Mouse (Mus musculus): ENCODE results near the gene Ifit3.
A peak's percentile ranks its signal among the peaks of the same experiment; 100 is the strongest.
"Not testable (repeated sequence)": the region's sequence is repeated elsewhere in the genome, so short reads cannot be mapped to it uniquely, and the experiment has no call there.

Ifit3 gene

GRCm38 (mm10) chr19:34587898-34588692 is 4.8 kb downstream of the Ifit3 start:
- DNase-seq (ENCODE audit: extremely low read depth, low read depth) = not testable (repeated sequence)

DNA sequence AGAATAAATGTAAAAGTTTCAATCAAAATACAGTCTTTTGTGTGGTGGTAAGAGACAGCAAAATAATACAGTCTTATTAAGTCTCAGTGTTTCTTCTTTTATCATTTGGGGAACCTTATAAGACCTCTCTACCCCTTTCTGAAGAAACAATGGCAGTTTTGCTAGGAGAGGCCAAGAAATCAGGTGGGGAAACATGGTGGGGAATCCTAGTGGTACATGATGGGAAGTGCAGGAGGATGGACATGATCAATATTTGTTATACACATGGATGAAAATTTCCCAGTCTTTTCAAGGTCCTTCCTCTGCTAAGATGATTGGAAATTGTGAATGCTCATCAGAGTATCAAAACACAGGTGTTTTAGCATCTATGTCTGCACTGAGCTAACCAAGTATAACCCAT is 5.6 kb downstream of the Ifit3 start:
- no peak for DNase-seq (ENCODE audit: extremely low read depth, low read depth)

GRCm38 (mm10) chr19:34593456-34593855 is 10.1 kb downstream of the Ifit3 start:
- DNase-seq (ENCODE audit: extremely low read depth, low read depth) = no peak

GRCm38 (mm10) chr19:34594523-34594922 is 11.2 kb downstream of the Ifit3 start:
- DNase-seq (ENCODE audit: extremely low read depth, low read depth) = not testable (repeated sequence)

- no peak for DNase-seq (ENCODE audit: extremely low read depth, low read depth)
Measured at GRCm38 (mm10) chr19:34596811-34597210, 13.5 kb downstream of the Ifit3 start.

GRCm38 (mm10) chr19:34598341-34598740 is 15.0 kb downstream of the Ifit3 start:
- no peak for DNase-seq (ENCODE audit: extremely low read depth, low read depth)

DNA sequence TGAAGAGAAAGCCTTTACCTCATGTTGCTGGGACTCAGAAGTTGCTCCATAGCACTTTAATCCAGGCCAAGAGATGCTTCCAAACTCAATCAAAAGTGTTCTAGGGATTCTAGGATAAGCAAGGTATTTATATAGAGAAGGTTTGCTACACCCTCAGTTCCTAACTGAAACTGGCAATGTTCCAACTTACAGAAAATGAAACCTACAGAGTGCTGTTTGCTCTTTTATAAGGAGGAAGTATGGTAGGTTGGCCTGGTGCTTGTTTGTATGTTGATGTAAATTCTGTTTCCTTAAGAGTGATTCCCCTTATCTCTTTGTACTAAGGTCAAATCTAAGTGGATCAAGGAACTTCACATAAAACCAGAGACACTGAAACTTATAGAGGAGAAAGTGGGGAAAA is 15.9 kb downstream of the Ifit3 start:
- peak; percentile 21 for DNase-seq (ENCODE audit: extremely low read depth, low read depth)

- peak; percentile 14 for DNase-seq (ENCODE audit: extremely low read depth, low read depth)
Measured at GRCm38 (mm10) chr19:34601888-34602287, 18.6 kb downstream of the Ifit3 start, which contains the start of gene Ifit1bl1. Gene Ifit1bl1 (minus strand): TSS chr19:34601956.

- no peak for DNase-seq (ENCODE audit: extremely low read depth, low read depth)
Measured at GRCm38 (mm10) chr19:34605472-34605871, 22.1 kb downstream of the Ifit3 start.

DNA sequence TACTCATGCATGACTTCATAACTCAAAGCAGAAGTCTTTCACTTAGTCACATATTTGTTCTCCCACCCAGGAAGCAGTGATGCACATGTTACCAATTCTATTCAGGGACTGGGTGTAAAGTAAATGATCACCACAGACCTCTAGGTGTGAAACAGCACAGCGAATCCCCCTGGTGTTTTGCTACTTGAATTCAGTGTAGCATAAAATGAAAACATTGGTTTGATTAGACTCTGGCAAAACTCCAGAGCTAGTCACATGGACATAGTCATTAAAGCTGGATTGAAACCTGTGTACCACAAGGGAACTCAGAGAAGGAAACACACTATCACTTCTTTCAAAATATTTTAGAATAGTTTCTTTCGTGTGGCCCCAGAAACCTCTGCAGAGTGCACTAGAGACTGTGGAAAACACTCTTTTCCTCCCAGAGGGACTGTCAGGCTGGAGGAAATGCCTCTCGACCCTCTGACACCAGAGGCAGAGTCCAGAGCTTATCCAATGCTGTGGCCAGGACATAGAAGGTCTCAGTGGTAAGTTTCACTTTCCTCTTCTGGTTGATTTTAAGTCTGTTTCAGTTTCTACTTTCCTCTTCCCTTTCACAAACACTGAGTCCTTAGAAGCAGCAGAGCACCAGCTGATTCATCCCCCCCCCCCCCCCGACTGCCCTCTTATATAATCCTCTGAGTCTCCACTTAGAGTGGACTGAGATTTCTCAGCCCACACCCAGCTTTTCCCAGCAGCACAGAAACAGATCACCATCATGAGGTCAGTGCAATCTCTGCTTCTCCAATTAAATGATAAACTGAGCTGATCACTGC is 24.1 kb downstream of the Ifit3 start, which contains the start of gene Ifit3b:
Gene Ifit3b, plus strand, starts transcription at position 734 of the 815 bp plus-strand sequence.
- DNase-seq (ENCODE audit: extremely low read depth, low read depth) = not testable (repeated sequence)

DNA sequence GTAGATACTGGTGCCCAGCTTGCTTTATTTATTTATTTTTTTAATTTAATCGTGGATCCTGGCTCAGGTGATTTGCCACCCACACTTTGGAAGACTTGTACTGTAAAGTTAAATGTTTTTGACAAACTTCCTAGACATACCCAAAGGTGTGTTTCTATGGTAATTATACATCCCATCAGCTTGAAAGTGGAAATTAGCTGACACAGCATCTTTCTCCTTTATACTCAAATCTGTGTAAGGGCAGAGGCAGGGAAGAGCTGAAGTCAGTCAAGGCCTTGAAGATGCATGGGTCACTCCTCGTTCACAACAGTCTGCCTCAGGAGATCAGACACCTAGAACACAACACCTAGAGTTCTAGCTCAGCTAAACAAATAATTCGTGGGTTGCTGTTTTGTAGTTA is 26.8 kb downstream of the Ifit3 start:
- not testable (repeated sequence) for DNase-seq (ENCODE audit: extremely low read depth, low read depth)

DNA sequence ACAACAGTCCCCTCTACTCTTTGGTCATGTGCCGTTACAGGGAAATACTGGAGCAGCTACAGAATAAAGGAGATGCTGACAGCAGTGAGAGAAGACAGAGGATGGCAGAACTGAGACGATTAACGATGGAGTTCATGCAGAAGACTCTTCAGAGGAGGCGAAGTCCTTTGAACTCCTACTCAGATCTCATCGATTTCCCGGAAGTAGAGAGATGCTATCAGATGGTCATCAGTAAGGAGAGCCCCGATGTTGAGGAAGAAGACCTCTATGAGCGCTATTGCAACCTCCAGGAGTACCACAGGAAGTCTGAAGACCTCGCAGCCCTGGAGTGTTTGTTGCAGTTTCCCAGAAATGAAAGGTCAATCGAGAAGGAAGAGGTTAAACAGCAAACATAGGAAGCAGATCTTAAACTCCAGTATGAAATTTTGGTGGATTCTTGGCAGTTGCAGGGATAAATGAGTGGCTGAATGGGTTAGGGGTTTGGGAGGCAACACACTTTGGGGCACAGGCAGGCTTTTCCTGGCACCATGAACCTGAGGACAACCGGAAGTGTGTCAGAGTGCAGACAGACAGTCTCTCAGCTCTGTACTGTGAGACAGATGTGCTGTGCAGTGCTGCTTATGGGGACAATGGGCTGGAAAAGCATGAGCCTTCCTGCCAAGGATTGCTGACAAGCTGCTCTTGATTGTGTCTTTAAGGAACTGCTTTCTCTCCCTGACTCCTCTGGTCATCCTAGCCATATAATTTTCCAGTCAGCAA is 29.1 kb downstream of the Ifit3 start:
- not testable (repeated sequence) for DNase-seq (ENCODE audit: extremely low read depth, low read depth)

DNA sequence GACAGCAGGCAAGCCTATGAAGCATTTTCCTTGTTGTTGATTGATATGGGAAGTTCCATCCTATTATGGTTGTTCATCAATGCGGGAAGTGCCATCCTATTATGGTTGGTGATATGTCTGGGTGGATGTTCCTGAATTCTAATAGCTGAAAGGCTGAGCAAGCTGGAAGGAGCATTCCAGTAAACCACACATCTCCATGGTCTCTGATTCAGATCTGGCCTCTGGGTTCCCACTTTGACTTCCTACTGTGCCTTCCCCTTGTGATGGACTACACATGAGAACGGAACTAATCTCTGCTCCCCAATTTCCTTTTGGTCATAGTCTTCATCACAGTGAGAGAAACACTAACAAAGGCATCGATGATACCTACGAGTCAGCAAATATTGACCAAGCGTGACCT is 37.5 kb downstream of the Ifit3 start:
- no peak for DNase-seq (ENCODE audit: extremely low read depth, low read depth)

- DNase-seq (ENCODE audit: extremely low read depth, low read depth) = no peak
Measured at GRCm38 (mm10) chr19:34623781-34624180, 40.5 kb downstream of the Ifit3 start.

DNA sequence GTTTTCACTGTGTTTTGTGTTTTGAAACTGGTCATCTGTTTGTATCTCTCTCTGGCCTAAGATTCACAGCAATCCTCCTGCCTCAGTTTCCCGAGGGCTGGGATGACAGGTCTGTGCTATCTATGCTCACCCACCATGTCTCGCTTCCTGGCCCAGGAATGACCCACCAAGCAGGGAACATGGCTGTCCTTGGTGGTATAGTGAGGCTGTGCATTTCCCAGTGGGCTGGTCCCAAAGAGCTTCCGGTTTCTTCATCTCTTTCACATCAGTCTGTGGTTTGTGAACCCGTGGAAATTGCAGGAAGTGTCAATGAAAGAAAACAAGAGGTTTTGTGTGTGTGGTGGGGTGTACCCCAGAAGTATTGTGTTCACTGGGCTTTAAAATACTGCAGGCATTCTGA is 41.3 kb downstream of the Ifit3 start:
- no peak for DNase-seq (ENCODE audit: extremely low read depth, low read depth)

- DNase-seq (ENCODE audit: extremely low read depth, low read depth) = no peak
Measured at GRCm38 (mm10) chr19:34627496-34627895, 44.2 kb downstream of the Ifit3 start.

GRCm38 (mm10) chr19:34631487-34631886 is 48.2 kb downstream of the Ifit3 start:
- no peak for DNase-seq (ENCODE audit: extremely low read depth, low read depth)

DNA sequence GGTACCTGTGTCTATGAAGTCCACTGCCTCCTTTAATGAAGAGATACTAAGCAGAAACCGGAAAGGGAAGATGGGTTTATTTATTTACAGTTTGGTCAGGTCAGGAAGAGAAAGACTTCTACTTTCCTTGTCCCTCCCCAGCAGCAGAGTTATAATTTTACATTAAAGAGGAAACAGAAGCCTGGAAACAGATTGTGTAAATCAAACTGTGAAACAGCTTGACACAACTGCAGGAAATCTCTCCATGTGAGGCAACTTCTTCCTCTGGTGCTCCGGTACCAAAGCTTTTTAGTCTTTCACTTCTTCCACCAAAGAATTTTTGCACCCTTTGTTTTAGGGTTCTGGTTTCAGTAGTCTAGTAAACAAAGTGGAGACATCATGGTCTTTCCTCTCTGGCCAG is 50.2 kb downstream of the Ifit3 start:
- no peak for DNase-seq (ENCODE audit: extremely low read depth, low read depth)

DNA sequence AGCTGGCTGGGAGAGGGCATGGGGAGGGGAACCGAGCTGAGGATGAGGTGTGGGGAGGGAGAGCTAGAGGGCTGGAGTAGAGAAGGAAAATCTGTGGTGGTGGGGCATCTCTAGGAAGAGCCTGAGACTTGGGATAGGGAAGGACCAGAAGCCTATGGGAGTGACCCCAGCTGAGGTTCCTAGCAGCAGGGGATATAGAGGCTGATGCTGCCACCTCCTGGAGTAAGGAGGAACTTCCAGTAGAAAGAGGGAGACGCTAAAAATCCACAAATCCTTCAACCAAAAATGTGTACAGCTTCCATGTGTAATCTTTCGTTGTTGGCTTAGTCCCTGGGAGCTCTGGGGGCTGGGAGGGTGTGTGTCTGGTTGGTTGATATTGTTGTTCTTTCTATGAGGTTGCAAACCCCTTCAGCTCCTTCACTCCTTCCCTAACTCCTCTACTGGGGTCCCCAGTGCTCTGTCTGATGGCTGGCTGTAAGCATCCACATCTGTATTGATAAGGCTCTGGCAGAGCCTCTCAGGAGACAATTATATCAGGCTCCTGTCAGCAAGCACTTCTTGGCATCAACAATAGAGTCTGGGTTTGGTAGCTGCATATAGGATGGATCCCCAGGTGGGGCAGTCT is 53.7 kb downstream of the Ifit3 start:
- peak; percentile 15 for DNase-seq (ENCODE audit: extremely low read depth, low read depth)
